Mouse (Mus musculus) midbrain, embryonic 13.5 days (tissue): ENCODE data around the gene Sbf2. TPM values are rescaled to one million over a fixed set of nuclear protein-coding genes. Genes with fewer than 3 reads are reported as not detected.
"Not testable (repeated sequence)": the region's sequence is repeated elsewhere in the genome, so short reads cannot be mapped to it uniquely, and the experiment has no call there.

Experiments
- ATAC-seq: fragments of 200-750 bp; cut with Nextera tagmentation; 2 replicates; pipeline ENCODE4 v1.8.0; 2017; ENCODE audit warnings: mild to moderate bottlenecking, moderate TSS enrichment, moderate library complexity
- H3K27ac ChIP-seq: fragments of 300-500 bp; sonication (generic); 2 replicates; pipeline ENCODE4 v1.5.1; 2015; ENCODE audit warnings: inconsistent platforms, mild to moderate bottlenecking, moderate library complexity
- H3K27me3 ChIP-seq: fragments of 300-500 bp; sonication (generic); 2 replicates; pipeline ENCODE4 v1.6.1; 2015; ENCODE audit warnings: mild to moderate bottlenecking, inconsistent platforms
- H3K36me3 ChIP-seq: fragments of 300-500 bp; sonication (generic); 2 replicates; pipeline ENCODE4 v1.6.1; 2015; ENCODE audit warnings: mild to moderate bottlenecking, inconsistent platforms
- H3K4me1 ChIP-seq: fragments of 300-500 bp; sonication (generic); replicated peaks from 2 replicates; pipeline ENCODE4 v1.6.1; 2015; ENCODE audit warnings: inconsistent platforms
- H3K4me2 ChIP-seq: fragments of 300-500 bp; sonication (generic); replicated peaks from 2 replicates; pipeline ENCODE4 v1.6.1; 2015; ENCODE audit warnings: moderate library complexity, mild to moderate bottlenecking, inconsistent platforms
- H3K4me3 ChIP-seq: fragments of 300-500 bp; sonication (generic); replicated peaks from 2 replicates; pipeline ENCODE4 v1.5.1; 2015; ENCODE audit warnings: mild to moderate bottlenecking, inconsistent platforms
- H3K9ac ChIP-seq: fragments of 300-500 bp; sonication (generic); replicated peaks from 2 replicates; pipeline ENCODE4 v1.6.1; 2015; ENCODE audit warnings: mild to moderate bottlenecking, inconsistent platforms
- H3K9me3 ChIP-seq: fragments of 300-500 bp; sonication (generic); 2 replicates; pipeline ENCODE4 v1.6.1; 2016; ENCODE audit warnings: mild to moderate bottlenecking, inconsistent platforms
- WGBS: fragments of 180-500 bp; shearing (Covaris S2); methylation state at CpG from one replicate; pipeline ENCODE4 v1.1.7; 2015; 5-methylcytosine and 5-hydroxymethylcytosine counted together
- polyA plus RNA-seq: library from polyadenylated mRNA; unstranded; fragments of >200 nt; fragmentation: Nextera tagmentation; extraction: Ambion mirVana; gene quantifications from 2 replicates; pipeline ENCODE4 v1.2.1, GENCODE M21; 2015

Gene Sbf2
- polyA plus RNA-seq, 1 experiment from 2014 or later = 57.6 TPM

DNA sequence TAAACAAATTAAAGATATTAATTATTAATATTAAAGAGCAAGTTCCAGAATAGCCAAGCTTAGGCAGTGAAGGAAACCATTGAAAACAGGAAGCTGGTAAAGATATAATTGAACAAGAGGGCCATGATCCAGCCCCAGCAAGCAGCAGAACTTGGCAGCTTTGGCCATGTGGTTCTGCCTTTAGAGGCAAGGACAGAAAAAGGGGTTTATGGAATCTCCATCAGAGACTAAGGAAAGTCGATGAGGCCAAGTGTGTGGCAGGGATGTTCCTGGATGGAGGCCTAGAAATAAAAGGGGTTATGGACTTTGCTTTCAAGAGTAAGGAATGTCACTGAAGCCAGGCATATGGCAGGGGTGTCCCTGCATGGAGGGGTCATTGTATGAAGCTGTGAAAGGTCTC lies 198.4 kb downstream of the Sbf2 start:
- Histone ChIP-seq H3K4me3 (no peak overlapping the region), H3K9me3 (no peaks in the 10 kb centered on the region), H3K36me3 (peaks cover 33% of the 10 kb centered on the region), H3K27me3 (no peaks in the 10 kb centered on the region), H3K9ac (no peak overlapping the region), H3K4me1 (no peaks in the 10 kb centered on the region), H3K27ac (no peak overlapping the region), H3K4me2 (no peak overlapping the region)
- 96% methylated on average over 1 of the region's 1 CpGs for WGBS
- no peak for ATAC-seq

DNA sequence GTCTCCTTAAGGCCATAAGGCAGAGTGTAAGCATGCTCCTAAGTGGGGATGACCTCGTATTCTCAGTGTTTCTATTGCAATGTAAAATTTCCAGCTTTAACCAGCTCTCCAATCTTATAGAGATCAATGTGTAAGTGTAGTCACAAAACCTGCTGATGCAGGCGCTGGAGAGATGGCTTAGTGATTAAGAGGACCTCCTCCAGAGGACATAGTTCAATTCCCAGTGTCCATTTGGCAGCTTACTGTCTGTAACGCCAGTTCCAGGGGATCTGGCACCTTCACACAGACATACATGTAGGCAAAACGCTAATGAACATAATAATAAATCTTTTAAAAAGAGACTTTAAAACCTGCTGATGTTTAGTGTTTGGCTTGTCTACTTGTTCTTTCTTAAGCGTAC lies 200.4 kb downstream of the Sbf2 start:
- H3K9me3 ChIP-seq = no peaks in the 10 kb centered on the region
- no peak overlapping the region for H3K27ac ChIP-seq
- H3K4me3 ChIP-seq = no peak overlapping the region
- no peak for ATAC-seq
- peaks cover 33% of the 10 kb centered on the region for H3K36me3 ChIP-seq
- no peaks in the 10 kb centered on the region for H3K4me1 ChIP-seq
- H3K4me2 ChIP-seq = no peak overlapping the region
- H3K9ac ChIP-seq = no peak overlapping the region
- WGBS = 88% methylated on average over 5 of the region's 5 CpGs
- H3K27me3 ChIP-seq = no peaks in the 10 kb centered on the region

DNA sequence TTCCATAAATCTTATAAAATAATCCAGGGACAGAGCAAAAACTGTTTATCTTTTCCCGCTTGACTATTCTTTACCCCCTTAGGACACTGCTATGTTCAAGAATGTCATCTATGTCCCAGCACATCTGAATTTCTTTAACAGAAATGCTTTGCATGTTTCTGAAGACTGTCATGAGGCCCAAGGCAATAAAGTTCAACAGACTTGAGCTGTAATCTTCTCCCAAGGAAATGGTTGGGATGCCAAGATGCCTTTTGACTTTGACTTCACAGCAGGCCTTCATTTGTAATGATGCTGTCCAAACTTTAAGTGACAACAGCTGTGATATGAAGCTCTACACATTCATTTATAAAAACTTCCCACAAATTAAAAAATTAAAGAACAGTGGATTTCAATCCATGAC lies 212.6 kb downstream of the Sbf2 start:
- Histone ChIP-seq H3K4me1 (no peaks in the 10 kb centered on the region), H3K36me3 (peaks cover 22% of the 10 kb centered on the region), H3K9ac (no peak overlapping the region), H3K4me3 (no peak overlapping the region), H3K27ac (no peak overlapping the region), H3K4me2 (no peak overlapping the region), H3K9me3 (no peaks in the 10 kb centered on the region), H3K27me3 (no peaks in the 10 kb centered on the region)
- WGBS = 94% methylated on average over 1 of the region's 1 CpGs
- ATAC-seq = no peak

DNA sequence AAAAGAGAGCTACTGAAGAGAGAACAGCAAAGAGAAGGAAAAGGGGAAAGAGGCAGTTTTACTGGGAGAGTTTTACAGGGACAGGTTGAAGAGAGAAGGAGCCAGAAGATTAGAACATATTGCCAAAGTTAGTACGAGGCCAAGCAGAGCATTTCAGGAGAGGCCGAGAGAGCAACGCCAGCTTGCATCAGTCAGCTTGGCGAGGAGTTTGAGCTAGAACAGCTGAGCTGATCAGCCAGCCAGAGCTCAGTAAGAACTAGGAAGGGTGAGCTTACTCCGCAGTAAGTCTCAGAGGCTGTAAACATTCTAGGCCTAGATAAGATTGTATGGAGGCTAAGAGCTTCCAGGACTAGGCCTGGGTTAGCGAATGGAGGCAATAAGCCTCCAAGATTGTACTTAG lies 222.1 kb downstream of the Sbf2 start:
- Histone ChIP-seq H3K27me3 (no peaks in the 10 kb centered on the region), H3K9ac (no peak overlapping the region), H3K36me3 (peaks cover 4% of the 10 kb centered on the region; the same call in 1 of the 2 replicates), H3K4me2 (no peak overlapping the region), H3K9me3 (no peaks in the 10 kb centered on the region), H3K4me1 (peaks cover 2% of the 10 kb centered on the region), H3K27ac (no peak overlapping the region), H3K4me3 (no peak overlapping the region)
- 92% methylated on average over 6 of the region's 6 CpGs for WGBS
- no peak for ATAC-seq

DNA sequence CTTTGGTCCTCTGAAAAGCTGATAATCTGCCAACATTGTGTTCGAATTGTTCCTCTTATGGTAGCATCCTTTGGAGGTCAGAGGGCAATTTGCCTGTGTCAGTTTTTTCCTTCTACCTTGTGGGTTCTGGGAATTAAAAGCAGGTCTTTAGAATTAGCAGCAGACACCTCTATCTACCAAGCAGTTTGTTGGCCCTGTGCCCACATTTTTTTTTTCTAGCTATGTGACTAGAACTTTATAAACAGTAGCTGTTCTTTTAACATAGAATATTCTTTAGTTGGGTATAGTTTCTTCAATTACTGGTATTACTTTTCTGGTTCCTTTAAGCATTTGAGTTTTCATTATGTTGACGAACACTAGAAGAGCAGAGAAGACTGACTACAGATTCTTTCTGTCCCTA lies 223.1 kb downstream of the Sbf2 start:
- H3K4me1 ChIP-seq = peaks cover 3% of the 10 kb centered on the region
- H3K4me3 ChIP-seq = no peak overlapping the region
- H3K27ac ChIP-seq = no peak overlapping the region
- H3K9ac ChIP-seq = no peak overlapping the region
- no peaks in the 10 kb centered on the region for H3K9me3 ChIP-seq
- WGBS = 93% methylated on average over 2 of the region's 2 CpGs
- no peaks in the 10 kb centered on the region for H3K36me3 ChIP-seq
- H3K27me3 ChIP-seq = no peaks in the 10 kb centered on the region
- no peak overlapping the region for H3K4me2 ChIP-seq
- no peak for ATAC-seq

DNA sequence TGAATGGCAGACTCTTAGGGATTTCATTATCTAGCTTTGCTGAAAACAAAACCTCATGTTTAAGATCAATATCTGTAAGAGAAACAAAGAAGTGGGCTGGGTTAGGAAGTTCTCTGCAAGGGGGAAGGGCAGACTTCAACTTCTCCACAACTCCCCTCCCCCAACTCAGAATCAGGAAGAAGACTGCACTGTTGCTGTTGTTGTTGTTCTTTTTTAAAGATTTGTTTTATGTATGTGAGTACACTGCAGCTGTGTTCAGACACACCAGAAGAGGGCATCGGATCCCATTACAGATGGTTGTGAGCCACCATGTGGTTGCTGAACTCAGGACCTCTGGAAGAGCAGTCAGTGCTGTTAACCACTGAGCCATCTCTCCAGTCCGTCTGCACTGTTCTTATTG lies 225.8 kb downstream of the Sbf2 start:
- 74% methylated on average over 2 of the region's 2 CpGs for WGBS
- not testable (repeated sequence) for H3K27me3 ChIP-seq, ATAC-seq, H3K27ac ChIP-seq, H3K9me3 ChIP-seq, H3K4me1 ChIP-seq, H3K9ac ChIP-seq, H3K4me3 ChIP-seq, H3K4me2 ChIP-seq, H3K36me3 ChIP-seq

DNA sequence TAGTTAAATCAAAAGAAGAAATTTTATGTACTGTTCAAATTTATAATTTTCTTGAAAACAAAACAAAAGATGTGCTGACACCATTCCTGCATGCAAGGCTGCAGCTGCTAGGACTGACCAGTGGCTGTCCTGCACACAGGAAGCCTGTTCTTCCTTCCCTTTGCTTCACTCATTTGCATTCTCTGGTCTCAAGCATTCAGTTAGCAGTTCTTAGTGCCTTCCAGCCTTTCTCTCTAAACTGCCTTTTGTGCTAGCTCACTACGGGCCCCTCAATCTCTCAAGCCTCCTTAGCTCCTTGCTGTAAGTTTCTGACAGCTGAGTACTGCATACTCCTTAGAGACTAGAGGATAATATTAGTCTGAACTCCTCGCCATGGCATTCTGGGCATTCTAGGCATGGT lies 227.2 kb downstream of the Sbf2 start:
- no peak overlapping the region for H3K4me3 ChIP-seq
- no peak overlapping the region for H3K4me2 ChIP-seq
- H3K4me1 ChIP-seq = peaks cover 3% of the 10 kb centered on the region
- no peak for ATAC-seq
- H3K36me3 ChIP-seq = 0 out of 2 replicates have a peak, but pooled peaks cover 3% of the 10 kb centered on the region
- 37% methylated on average over 2 of the region's 2 CpGs for WGBS
- no peaks in the 10 kb centered on the region for H3K9me3 ChIP-seq
- no peak overlapping the region for H3K27ac ChIP-seq
- no peak overlapping the region for H3K9ac ChIP-seq
- H3K27me3 ChIP-seq = no peaks in the 10 kb centered on the region

DNA sequence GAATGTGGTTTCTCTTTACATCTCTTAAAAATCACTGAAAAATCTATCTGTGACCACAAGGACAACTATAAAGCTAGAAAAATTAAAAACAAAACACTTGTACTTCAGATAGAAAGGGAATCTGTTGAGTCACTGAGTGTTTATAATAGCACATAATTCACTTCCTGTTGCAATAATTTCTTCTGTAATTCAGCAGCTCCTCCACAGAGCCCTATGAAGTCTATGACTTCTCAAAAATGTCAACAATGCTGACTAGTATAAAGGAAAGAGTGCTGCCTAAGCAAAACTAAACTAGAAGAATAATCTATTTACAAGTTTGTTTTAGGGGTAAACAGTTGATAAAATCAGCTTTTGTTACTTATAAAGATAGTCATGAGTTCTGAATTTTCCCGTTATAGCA lies 229.2 kb downstream of the Sbf2 start:
- Histone ChIP-seq H3K4me1 (peaks cover 3% of the 10 kb centered on the region), H3K4me2 (no peak overlapping the region), H3K9me3 (no peaks in the 10 kb centered on the region), H3K4me3 (no peak overlapping the region), H3K9ac (no peak overlapping the region), H3K36me3 (0 out of 2 replicates have a peak, but pooled peaks cover 3% of the 10 kb centered on the region), H3K27me3 (no peaks in the 10 kb centered on the region), H3K27ac (no peak overlapping the region)
- ATAC-seq = no peak
- 98% methylated on average over 1 of the region's 1 CpGs for WGBS

DNA sequence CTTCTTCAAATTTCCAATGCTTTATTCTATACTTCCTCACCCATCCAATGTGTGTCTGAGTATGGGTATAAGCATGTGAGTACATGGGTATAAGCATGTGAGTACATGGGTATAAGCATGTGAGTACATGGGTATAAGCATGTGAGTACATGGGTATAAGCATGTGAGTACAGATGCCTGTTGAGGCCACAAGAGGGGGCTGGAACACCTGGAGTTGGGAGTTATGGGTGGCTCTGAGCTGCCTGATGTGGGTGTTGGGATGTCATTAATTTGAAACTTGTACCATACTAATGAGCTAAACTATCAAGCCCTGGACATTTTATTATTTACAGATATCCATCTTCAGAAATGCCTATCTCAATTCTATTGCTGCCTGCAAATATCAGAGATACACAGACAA lies 230.4 kb downstream of the Sbf2 start:
- Histone ChIP-seq H3K4me1 (peaks cover 3% of the 10 kb centered on the region), H3K9ac (no peak overlapping the region), H3K9me3 (no peaks in the 10 kb centered on the region), H3K4me2 (no peak overlapping the region), H3K4me3 (no peak overlapping the region), H3K27me3 (no peaks in the 10 kb centered on the region), H3K36me3 (0 out of 2 replicates have a peak, but pooled peaks cover 3% of the 10 kb centered on the region), H3K27ac (no peak overlapping the region)
- no peak for ATAC-seq

DNA sequence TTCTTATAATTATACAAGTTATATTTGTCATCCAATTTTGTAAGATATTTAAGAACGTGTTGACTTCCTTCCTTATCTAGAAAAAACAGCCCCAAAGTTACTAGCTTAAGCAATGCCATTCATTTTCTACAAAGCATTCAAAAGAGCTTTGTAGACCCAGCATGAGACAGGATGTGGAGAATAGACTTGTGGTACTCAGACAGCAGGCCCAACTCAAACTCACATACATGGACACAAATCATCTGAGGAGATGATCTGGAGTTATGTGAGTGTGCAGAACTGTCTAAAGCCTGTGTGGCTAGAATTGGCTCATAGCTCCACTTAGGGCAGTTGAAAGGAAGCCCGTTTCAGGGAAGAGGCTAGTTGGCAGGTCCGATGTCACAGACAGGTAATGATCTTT lies 233.1 kb downstream of the Sbf2 start:
- H3K27me3 ChIP-seq = no peaks in the 10 kb centered on the region
- no peak overlapping the region for H3K4me3 ChIP-seq
- 89% methylated on average over 3 of the region's 3 CpGs for WGBS
- H3K9ac ChIP-seq = no peak overlapping the region
- H3K4me1 ChIP-seq = no peaks in the 10 kb centered on the region
- no peak for ATAC-seq
- H3K27ac ChIP-seq = no peak overlapping the region
- no peaks in the 10 kb centered on the region for H3K9me3 ChIP-seq
- peaks cover 3% of the 10 kb centered on the region; the same call in 1 of the 2 replicates for H3K36me3 ChIP-seq
- H3K4me2 ChIP-seq = no peak overlapping the region

DNA sequence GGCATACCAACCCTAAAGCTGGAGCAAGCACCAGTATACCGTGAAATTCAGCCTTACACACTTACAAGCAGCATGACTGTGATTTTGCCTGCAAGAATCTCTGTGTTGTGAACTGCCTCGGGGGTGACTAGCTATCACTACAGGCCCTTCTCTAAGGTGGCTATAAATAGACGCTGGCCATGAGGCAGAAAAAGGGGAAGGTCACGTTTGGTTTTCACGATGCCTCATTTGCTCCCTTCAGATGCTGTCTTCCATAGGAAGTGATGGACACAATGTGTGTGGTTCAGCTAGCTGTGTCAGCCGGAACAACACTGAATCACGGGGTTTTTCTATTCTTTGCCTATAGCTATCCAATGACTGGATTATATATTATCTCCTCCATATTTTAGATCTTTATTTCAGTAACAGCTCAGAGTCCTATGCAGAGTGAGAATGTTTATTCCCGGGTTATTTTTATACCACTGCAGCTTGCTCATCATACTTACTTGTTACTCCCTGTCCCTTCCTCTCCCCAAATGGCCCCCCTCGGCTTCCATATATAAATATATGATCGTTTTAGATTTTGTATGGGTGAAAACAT lies 235.3 kb downstream of the Sbf2 start:
- Histone ChIP-seq H3K27me3 (no peaks in the 10 kb centered on the region), H3K36me3 (peaks cover 18% of the 10 kb centered on the region), H3K9ac (no peak overlapping the region), H3K27ac (no peak overlapping the region; the same call in 1 of the 2 replicates), H3K9me3 (no peaks in the 10 kb centered on the region), H3K4me2 (no peak overlapping the region), H3K4me1 (no peaks in the 10 kb centered on the region), H3K4me3 (no peak overlapping the region)
- WGBS = 80% methylated on average over 10 of the region's 10 CpGs
- ATAC-seq = no peak

DNA sequence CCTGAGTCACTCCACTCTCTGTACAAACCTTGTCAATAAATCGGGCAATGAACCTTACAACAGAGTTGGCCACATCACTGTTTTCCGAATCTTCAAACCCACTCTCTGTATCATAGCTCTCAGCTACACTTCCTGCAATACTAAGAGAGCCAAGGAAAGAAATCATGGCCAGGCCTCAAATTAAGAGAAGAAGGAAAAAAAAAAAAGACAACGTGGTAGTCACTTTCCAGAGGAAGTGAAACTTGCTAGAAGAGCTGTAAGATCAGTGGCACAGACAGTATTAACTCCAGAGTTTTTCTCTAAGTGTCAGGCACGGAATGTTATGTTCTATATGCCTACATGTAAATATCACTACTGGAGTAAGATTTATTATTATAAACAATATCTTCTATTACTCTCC lies 242.2 kb downstream of the Sbf2 start:
- no peaks in the 10 kb centered on the region for H3K4me1 ChIP-seq
- H3K9ac ChIP-seq = no peak overlapping the region
- peaks cover 61% of the 10 kb centered on the region for H3K36me3 ChIP-seq
- 86% methylated on average over 4 of the region's 4 CpGs for WGBS
- H3K27me3 ChIP-seq = no peaks in the 10 kb centered on the region
- ATAC-seq = no peak
- H3K9me3 ChIP-seq = no peaks in the 10 kb centered on the region
- H3K4me2 ChIP-seq = no peak overlapping the region
- no peak overlapping the region for H3K27ac ChIP-seq
- no peak overlapping the region for H3K4me3 ChIP-seq

DNA sequence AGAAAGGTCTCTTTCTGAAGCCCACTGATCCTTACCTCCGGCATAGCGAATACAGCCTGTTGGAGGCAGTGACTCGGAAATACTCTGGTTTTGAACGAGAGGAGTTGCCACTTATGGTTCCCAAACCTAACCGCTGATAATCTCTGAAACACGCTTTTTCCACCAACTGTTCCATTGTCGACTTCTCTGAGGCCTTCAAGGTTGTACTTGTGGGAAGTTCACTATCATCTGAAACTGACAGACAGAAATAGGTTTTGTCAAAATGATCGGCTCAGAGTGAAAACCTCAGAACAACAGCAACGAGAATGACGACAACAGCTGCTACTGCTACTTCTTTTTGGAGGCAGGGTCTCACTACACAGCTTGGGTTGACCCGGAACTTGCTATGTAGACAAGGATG lies 252.7 kb downstream of the Sbf2 start:
- ATAC-seq = no peak
- H3K9ac ChIP-seq = no peak overlapping the region

More for the DNA sequence above, 252.7 kb downstream of the Sbf2 start:
- Histone ChIP-seq H3K36me3 (peaks cover 47% of the 10 kb centered on the region), H3K4me2 (no peak overlapping the region), H3K27me3 (no peaks in the 10 kb centered on the region), H3K27ac (no peak overlapping the region), H3K9me3 (no peaks in the 10 kb centered on the region), H3K4me1 (no peaks in the 10 kb centered on the region), H3K4me3 (no peak overlapping the region)
- 94% methylated on average over 11 of the region's 11 CpGs for WGBS
